Mouse (Mus musculus): ENCODE results near the gene Ncbp2.

Ncbp2 gene

GRCm38 (mm10) chr16:32010330-32010729, 62.0 kb downstream of the Ncbp2 start:
- no peak for DNase-seq (ENCODE audit: low spot score)

Measured in urinary bladder, postnatal 10 days (tissue).